9 mouse cellular contexts compared by ENCODE assay signal in genomic region chr2:27680595-27680994, GRCm38 (mm10). TPM values are rescaled to one million over a fixed set of nuclear protein-coding genes. Genes with fewer than 3 reads are reported as not detected.
DNase-seq lines count a peak whose midpoint lies in the region; ATAC-seq lines count a peak whose summit lies in the region.
"Had no signal": no experiment of that assay in that cellular context is flagged by ENCODE, and none has a peak within 500 bp of the region (broad histone marks: within the 10 kb centered on the region; RNA-seq: fewer than 3 reads in every experiment).

No protein-coding gene starts in this region.

- peaks cover 76% of the 10 kb centered on the region for H3K4me1 ChIP-seq in lung, embryonic 15.5 days
- peaks cover 69% of the 10 kb centered on the region for H3K4me1 ChIP-seq in hindbrain, embryonic 16.5 days (ENCODE audit: control insufficient read depth, insufficient read depth, low read depth, low read length)

- H3K27ac ChIP-seq in lung, embryonic 15.5 days, result 0 out of 2 replicates have a peak overlapping the region, but pooled peaks have one; percentile 98
- H3K27ac ChIP-seq in hindbrain, embryonic 16.5 days (ENCODE audit: low read depth, low read length), result no peak overlapping the region
- H3K27ac ChIP-seq in macrophage, result 0 out of 2 replicates have a peak overlapping the region, but pooled peaks have one; percentile 36

- no peaks in the 10 kb centered on the region for H3K36me3 ChIP-seq in lung, embryonic 15.5 days
- no peaks in the 10 kb centered on the region for H3K36me3 ChIP-seq in hindbrain, embryonic 16.5 days (ENCODE audit: control insufficient read depth, insufficient read depth, low read length)
- H3K36me3 ChIP-seq in macrophage (ENCODE audit: inconsistent target), result no peaks in the 10 kb centered on the region

- no peaks in the 10 kb centered on the region for H3K27me3 ChIP-seq in lung, embryonic 15.5 days
- H3K27me3 ChIP-seq in hindbrain, embryonic 16.5 days (replicated peaks; ENCODE audit: control insufficient read depth, insufficient read depth, low read length), result no peaks in the 10 kb centered on the region

- 69% methylated on average over 4 of the region's 4 CpGs for WGBS in lung, embryonic 15.5 days
- 92% methylated on average over 4 of the region's 4 CpGs for WGBS in hindbrain, embryonic 16.5 days
- WGBS in macrophage (ENCODE audit: missing documents), result 87% methylated on average over 3 of the region's 4 CpGs

- no peak overlapping the region for H3K9ac ChIP-seq in lung, embryonic 15.5 days
- peak overlapping the region; percentile 47; the same call in 1 of the 2 replicates for H3K9ac ChIP-seq in hindbrain, embryonic 16.5 days (ENCODE audit: low read depth, low read length)

- H3K79me2 ChIP-seq in macrophage (ENCODE audit: inconsistent target), result peaks cover 78% of the 10 kb centered on the region

- H3K4me3 ChIP-seq in lung, embryonic 15.5 days, result no peak overlapping the region
- no peak overlapping the region for H3K4me3 ChIP-seq in hindbrain, embryonic 16.5 days (ENCODE audit: low read length)
- H3K4me3 ChIP-seq in macrophage (ENCODE audit: inconsistent target), result no peak overlapping the region

- ATAC-seq in lung, embryonic 15.5 days (ENCODE audit: borderline replicate concordance, extremely low read depth, low FRiP score, low TSS enrichment), result no peak
- ATAC-seq in hindbrain, embryonic 16.5 days, result no peak

- H3K9me3 ChIP-seq in lung, embryonic 15.5 days, result no peaks in the 10 kb centered on the region
- no peaks in the 10 kb centered on the region for H3K9me3 ChIP-seq in hindbrain, embryonic 16.5 days (ENCODE audit: control insufficient read depth, low read length)

- H3K4me2 ChIP-seq in lung, embryonic 15.5 days, result peak overlapping the region; percentile 89; the same call in 1 of the 2 replicates
- H3K4me2 ChIP-seq in hindbrain, embryonic 16.5 days (ENCODE audit: low read length), result no peak overlapping the region

- DNase-seq in adrenal gland, adult 2 months, result peak; percentile 6
- no peak for DNase-seq in adrenal gland, postnatal 36 days
- no peak for DNase-seq in lung, postnatal 14 days
- DNase-seq in cerebellum, adult 8-10 months, result no peak
- no peak for DNase-seq in adipocyte (ENCODE audit: low spot score)
- DNase-seq: layer of hippocampus, postnatal 36 days had no signal

RNA-seq across cellular contexts. Expression of gene Rxra, which starts 4.4 kb away (rescaled TPM):
- 10 to 100 TPM; 59.4 to 71.6 TPM for total RNA-seq in adrenal gland, adult 2 months (2021)
- 84.5 and 90.5 TPM in 2 replicates for polyA plus RNA-seq in adrenal gland, adult 2 months (2012; rRNA removed)
- total RNA-seq in adrenal gland, postnatal 36 days (2021), result 10 to 100 TPM; 49.2 to 51.4 TPM
- polyA plus RNA-seq in lung, embryonic 15.5 days (2015; fragmentation: Nextera tagmentation; extraction: Ambion mirVana), result 12.6 and 13.5 TPM in 2 replicates
- polyA plus RNA-seq in hindbrain, embryonic 16.5 days (2015; fragmentation: Nextera tagmentation; extraction: Ambion mirVana), result 3.4 and 4.0 TPM in 2 replicates
- total RNA-seq in macrophage (2018; cell fraction: chromatin; rRNA removed), result 10 to 100 TPM in 21 of 26 experiments, 1 to 10 TPM in 5; 3.9 to 46.2 (median 29.2) TPM
- 10 to 100 TPM; 24.1 to 65.6 (median 50.5) TPM for total RNA-seq in macrophage (2018; cell fraction: cytosol; rRNA removed)
- total RNA-seq in macrophage (2018; cell fraction: nucleus; rRNA removed), result 10 to 100 TPM in 25 of 26 experiments, 1 to 10 TPM in 1; 8.2 to 53.4 (median 42.8) TPM
- polyA plus RNA-seq in macrophage (2018), result 41.3 to 42.8 TPM (median 41.9 TPM) in 3 replicates
